Mouse (Mus musculus) adrenal gland, postnatal 10 days (tissue): Measurements from ENCODE around the gene Pfn1. TPM values are rescaled to one million over a fixed set of nuclear protein-coding genes. Genes with fewer than 3 reads are reported as not detected.
A peak's percentile ranks its signal among the peaks of the same experiment; 100 is the strongest.

ENCODE experiments used
- DNase-seq: peaks from one replicate; pipeline ENCODE4 v3.0.0; 2021; ENCODE audit warnings: mixed read lengths
- total RNA-seq, 2 experiments: library from RNA; stranded (reverse); gene quantifications; 2 replicates each; pipeline ENCODE4 v1.2.3; 2021

Gene Pfn1
- total RNA-seq, 2 experiments from 2014 or later, result 677 to 708 TPM

- DNase-seq, result peak; percentile 93
These were observed 603 bp upstream of the Pfn1 start for GRCm38 (mm10) chr11:70654923-70655570.

- DNase-seq, result peak; percentile 82
These were observed 873 bp downstream of the Pfn1 start for GRCm38 (mm10) chr11:70653345-70654197.

GRCm38 (mm10) chr11:70652884-70653344 is 1.5 kb downstream of the Pfn1 start:
- DNase-seq, result no peak

GRCm38 (mm10) chr11:70652029-70652883 is 2.2 kb downstream of the Pfn1 start:
- no peak for DNase-seq

GRCm38 (mm10) chr11:70651391-70651790 is 3.1 kb downstream of the Pfn1 start:
- DNase-seq, result peak; percentile 52

- DNase-seq, result no peak
These were observed 3.9 kb downstream of the Pfn1 start for GRCm38 (mm10) chr11:70650322-70651175.

- no peak for DNase-seq
These were observed 5.2 kb downstream of the Pfn1 start for GRCm38 (mm10) chr11:70649185-70649734.

GRCm38 (mm10) chr11:70648512-70648911 is 5.9 kb downstream of the Pfn1 start:
- no peak for DNase-seq

- peak; percentile 62 for DNase-seq
These were observed 6.6 kb downstream of the Pfn1 start for GRCm38 (mm10) chr11:70647716-70648420.

GRCm38 (mm10) chr11:70646691-70647650 is 7.5 kb downstream of the Pfn1 start, which contains the start of the genes Rnf167 and Slc25a11:
Gene Rnf167 (plus strand): TSS chr11:70647235.
Gene Slc25a11 (minus strand): TSS chr11:70647479.
- peak; percentile 96 for DNase-seq

- DNase-seq, result no peak
These were observed 8.2 kb downstream of the Pfn1 start for GRCm38 (mm10) chr11:70646259-70646555.

GRCm38 (mm10) chr11:70645461-70646258 is 8.8 kb downstream of the Pfn1 start:
- no peak for DNase-seq

GRCm38 (mm10) chr11:70644564-70645103 is 9.8 kb downstream of the Pfn1 start:
- no peak for DNase-seq

- no peak for DNase-seq
These were observed 11.4 kb downstream of the Pfn1 start for GRCm38 (mm10) chr11:70643051-70643450.

- DNase-seq, result no peak
These were observed 13.2 kb downstream of the Pfn1 start for GRCm38 (mm10) chr11:70641241-70641640.

GRCm38 (mm10) chr11:70639976-70640375 is 14.5 kb downstream of the Pfn1 start:
- no peak for DNase-seq

- no peak for DNase-seq
These were observed 15.6 kb downstream of the Pfn1 start, which contains the start of gene Gp1ba for GRCm38 (mm10) chr11:70638714-70639278. Gene Gp1ba (plus strand): TSS chr11:70639122.

GRCm38 (mm10) chr11:70638293-70638692 is 16.2 kb downstream of the Pfn1 start:
- DNase-seq, result no peak
